Mouse (Mus musculus): ENCODE data around the gene Olfr304.
"Not testable (repeated sequence)": the region's sequence is repeated elsewhere in the genome, so short reads cannot be mapped to it uniquely, and the experiment has no call there.

Olfr304 gene

DNA sequence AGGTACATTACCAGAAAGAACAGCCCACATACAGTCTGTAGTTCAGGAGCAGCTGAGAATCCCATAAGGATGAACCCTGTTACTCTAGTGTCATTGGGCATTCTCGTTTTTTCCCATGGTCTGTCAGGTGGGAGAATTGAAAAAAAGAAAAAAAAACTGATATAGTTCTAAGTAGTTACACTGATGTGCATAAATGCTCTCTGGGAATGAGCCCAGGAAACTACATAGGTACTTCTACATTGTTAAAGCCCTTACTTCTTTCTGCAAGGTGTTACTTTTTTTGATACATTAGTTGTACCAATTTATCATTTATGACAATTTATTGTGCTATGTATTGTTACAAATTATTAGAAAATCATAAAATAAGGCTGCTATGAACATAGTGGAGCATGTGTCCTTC, at the start of gene Olfr304:
Gene Olfr304, minus strand, starts transcription at position 101 of the 400 bp plus-strand sequence.
- DNase-seq, result no peak

DNA sequence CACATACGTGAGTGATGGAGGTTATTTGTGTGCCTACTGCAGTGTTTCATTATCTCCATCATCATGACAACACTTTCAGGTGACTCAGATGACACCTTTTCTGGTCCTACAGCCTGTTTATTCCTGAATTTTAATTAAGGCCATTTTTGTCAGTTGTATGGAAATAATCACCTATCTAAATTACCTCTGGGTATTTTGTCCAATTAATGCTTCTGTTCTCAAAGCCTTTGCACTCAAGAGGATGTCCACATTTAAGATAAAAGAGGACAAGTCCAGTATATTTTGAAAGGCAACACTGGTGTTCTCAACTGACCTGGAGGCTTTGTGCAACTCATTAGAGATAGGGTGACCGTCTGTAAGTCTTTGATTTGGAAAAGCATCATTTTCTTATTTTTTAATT, 17.1 kb upstream of the Olfr304 start, which contains the start of gene Olfr301:
Gene Olfr301, plus strand, starts transcription at position 301 of the 400 bp plus-strand sequence.
- DNase-seq, result no peak

DNA sequence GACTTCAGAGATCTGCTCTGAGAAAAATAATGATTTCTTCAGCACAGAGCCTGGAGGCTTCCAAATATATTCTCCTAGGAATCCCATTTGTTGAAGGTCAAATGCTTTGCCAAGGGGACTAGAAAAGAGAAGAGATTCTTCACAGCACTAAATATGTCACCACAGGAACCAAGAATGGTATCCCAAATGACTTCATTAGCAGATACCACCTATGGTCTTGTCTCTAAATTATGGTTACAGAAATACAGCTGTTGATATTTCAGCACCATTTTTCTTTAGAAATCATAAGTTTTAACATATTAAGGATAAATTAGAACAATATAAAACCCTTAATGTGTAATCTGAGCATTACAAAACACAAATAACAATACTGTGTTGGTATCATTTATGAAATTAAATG, 11.2 kb upstream of the Olfr304 start, which contains the start of gene Olfr303:
Gene Olfr303, minus strand, starts transcription at position 101 of the 400 bp plus-strand sequence.
- DNase-seq, result no peak

DNA sequence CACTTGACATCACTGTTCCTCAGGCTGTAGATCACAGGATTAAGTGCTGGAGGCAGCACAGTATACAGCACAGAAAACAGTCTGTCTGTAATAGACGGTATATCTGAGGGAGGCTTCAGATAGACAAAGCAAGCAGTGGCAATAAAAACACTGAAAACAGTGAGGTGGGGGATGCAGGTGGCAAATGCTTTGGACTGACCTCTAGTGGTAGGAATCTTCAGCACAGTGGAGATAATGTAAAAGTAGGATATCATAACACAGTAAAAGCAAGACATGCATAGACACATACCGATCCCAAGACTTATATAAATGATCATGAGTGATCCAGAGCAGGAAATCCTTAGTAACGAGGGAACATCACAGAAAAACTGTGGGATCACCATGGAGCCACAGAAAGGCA, 689 bp downstream of the Olfr304 start:
- no peak for DNase-seq

DNA sequence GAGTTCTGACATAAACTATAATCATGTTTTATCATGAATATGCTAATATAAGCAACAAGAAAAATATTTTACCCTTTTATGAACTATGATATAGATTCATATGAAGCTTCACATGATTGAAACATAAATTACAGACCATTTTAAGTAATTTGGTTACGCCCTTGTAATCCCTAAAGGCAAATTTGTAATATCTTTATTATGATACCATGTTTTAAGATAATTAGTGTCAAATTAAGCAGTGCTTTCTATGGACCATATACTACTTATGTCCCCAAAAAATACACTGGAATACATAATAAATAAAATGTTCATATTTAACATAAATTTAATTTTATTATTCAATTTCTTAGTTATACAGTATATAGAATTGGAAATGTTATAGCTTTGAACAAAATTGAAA, 19.6 kb downstream of the Olfr304 start, which contains the start of gene Olfr305:
Gene Olfr305, minus strand, starts transcription at position 101 of the 400 bp plus-strand sequence.
- no peak for DNase-seq

- not testable (repeated sequence) for DNase-seq
These were observed 40.2 kb downstream of the Olfr304 start for GRCm38 (mm10) chr7:86346296-86346695.

DNA sequence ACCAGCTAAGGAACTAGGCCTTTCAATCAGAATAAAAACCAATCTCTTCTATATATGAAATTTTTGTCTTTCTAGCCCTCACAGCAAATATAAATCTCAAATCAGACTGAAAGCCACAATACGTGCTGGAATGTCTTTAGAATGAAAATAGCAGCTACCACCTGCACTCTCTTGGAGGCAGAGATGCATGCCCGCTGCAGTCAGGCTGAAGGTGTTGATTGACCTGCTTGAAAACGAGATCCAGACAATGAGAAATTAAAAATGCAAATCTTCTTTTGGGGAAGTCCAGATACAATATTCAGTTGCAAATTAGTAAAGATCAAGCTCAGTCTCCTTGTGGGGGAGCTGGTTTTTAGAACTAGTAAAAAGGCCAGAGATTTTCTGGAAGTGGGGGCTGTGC, 42.2 kb downstream of the Olfr304 start:
- DNase-seq, result no peak

- DNase-seq, result no peak
These were observed 43.4 kb downstream of the Olfr304 start for GRCm38 (mm10) chr7:86342881-86343565.

- no peak for DNase-seq
These were observed 49.0 kb downstream of the Olfr304 start, which contains the start of gene Olfr307 for GRCm38 (mm10) chr7:86337486-86337885. Olfr307 (minus strand) TSS chr7:86337586.

Measured in lung, postnatal 36 days (tissue).